Mouse (Mus musculus) stomach, adult 2 months (tissue): ENCODE results near the gene Olfr1188. TPM values are rescaled to one million over a fixed set of nuclear protein-coding genes. Genes with fewer than 3 reads are reported as not detected.

Experiments used
- polyA plus RNA-seq: library from polyadenylated mRNA; depleted of rRNA; stranded (reverse); fragments of >200 nt; gene quantifications from 2 replicates; pipeline ENCODE4 v1.2.3, GENCODE M21; 2012; rRNA removed

The Olfr1188 gene
- polyA plus RNA-seq, result not detected in 2 replicates

GRCm38 (mm10) chr2:88556635-88557034, at the start of gene Olfr1188:
Gene Olfr1188 (plus strand): TSS chr2:88556935.

DNA sequence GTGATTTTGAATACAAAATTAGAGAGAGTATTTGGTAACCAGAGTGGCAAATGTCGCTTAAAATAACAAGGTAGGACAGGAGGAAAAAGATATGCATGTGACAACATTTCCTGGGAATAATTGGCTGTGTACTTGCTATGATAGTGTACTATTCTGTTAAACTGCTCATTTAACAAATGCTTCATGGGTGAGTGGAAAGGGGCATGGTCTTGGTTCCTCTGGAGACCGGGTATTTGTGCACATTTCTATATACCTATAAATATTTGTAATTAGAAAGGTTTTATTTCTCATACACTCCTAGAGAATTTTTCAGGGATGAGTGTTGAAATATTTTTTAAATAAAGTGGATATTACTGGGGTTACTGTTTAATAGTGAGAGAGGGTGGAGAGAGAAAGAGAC, 38.5 kb upstream of the Olfr1188 start, which contains the start of gene Olfr1186:
TSS of gene Olfr1186 (plus strand) at position 301 of the 400 bp plus-strand sequence.

GRCm38 (mm10) chr2:88586154-88586553, 29.4 kb downstream of the Olfr1188 start, which contains the start of gene Olfr1189:
Gene Olfr1189 (plus strand): TSS chr2:88586454.

Other genes starting within 250 kb of the Olfr1188 start
- gene Olfr1174-ps, start 241.8 kb upstream of the Olfr1188 start, polyA plus RNA-seq, result not detected in 2 replicates
- not detected in 2 replicates for gene Olfr1175-ps, start 229.7 kb upstream of the Olfr1188 start, polyA plus RNA-seq
- gene Olfr1176, start 220.2 kb upstream of the Olfr1188 start, polyA plus RNA-seq, result not detected in 2 replicates
- not detected in 2 replicates for gene Olfr1177-ps, start 210.4 kb upstream of the Olfr1188 start, polyA plus RNA-seq
- not detected in 2 replicates for gene Olfr1178, start 169.9 kb upstream of the Olfr1188 start, polyA plus RNA-seq
- not detected in 2 replicates for gene Olfr1179, start 150.5 kb upstream of the Olfr1188 start, polyA plus RNA-seq
- gene Olfr1180, start 137.8 kb upstream of the Olfr1188 start, polyA plus RNA-seq, result not detected in 2 replicates
- not detected in 2 replicates for gene Olfr1181, start 130.8 kb upstream of the Olfr1188 start, polyA plus RNA-seq
- gene Gm13757, start 107.8 kb upstream of the Olfr1188 start, polyA plus RNA-seq, result not detected in 2 replicates
- not detected in 2 replicates for gene Olfr1183, start 102.1 kb upstream of the Olfr1188 start, polyA plus RNA-seq
- not detected in 2 replicates for gene Olfr1184, start 73.3 kb upstream of the Olfr1188 start, polyA plus RNA-seq
- gene Olfr1185-ps1, start 63.6 kb upstream of the Olfr1188 start, polyA plus RNA-seq, result not detected in 2 replicates
- not detected in 2 replicates for gene Olfr1186, start 38.4 kb upstream of the Olfr1188 start, polyA plus RNA-seq
- not detected in 2 replicates for gene Olfr1189, start 29.5 kb downstream of the Olfr1188 start, polyA plus RNA-seq
- gene Olfr1191-ps1, start 83.6 kb downstream of the Olfr1188 start, polyA plus RNA-seq, result not detected in 2 replicates
- gene Olfr1192-ps1, start 91.6 kb downstream of the Olfr1188 start, polyA plus RNA-seq, result not detected in 2 replicates
- gene Olfr1193, start 118.7 kb downstream of the Olfr1188 start, polyA plus RNA-seq, result not detected in 2 replicates
- gene Olfr1195, start 132.3 kb downstream of the Olfr1188 start, polyA plus RNA-seq, result not detected in 2 replicates
- gene Olfr1196, start 147.7 kb downstream of the Olfr1188 start, polyA plus RNA-seq, result not detected in 2 replicates
- gene Olfr1197, start 175.4 kb downstream of the Olfr1188 start, polyA plus RNA-seq, result not detected in 2 replicates
- not detected in 2 replicates for gene Olfr1198, start 194.4 kb downstream of the Olfr1188 start, polyA plus RNA-seq
- gene Olfr1199, start 203.5 kb downstream of the Olfr1188 start, polyA plus RNA-seq, result not detected in 2 replicates
- not detected in 2 replicates for gene Olfr1200, start 213.6 kb downstream of the Olfr1188 start, polyA plus RNA-seq
- gene Olfr1201, start 236.1 kb downstream of the Olfr1188 start, polyA plus RNA-seq, result not detected in 2 replicates